Mouse (Mus musculus): ENCODE measurements around the gene Csf2rb2. TPM values are rescaled to one million over a fixed set of nuclear protein-coding genes. Genes with fewer than 3 reads are reported as not detected.
A peak's percentile ranks its signal among the peaks of the same experiment; 100 is the strongest.
"Not testable (repeated sequence)": the region's sequence is repeated elsewhere in the genome, so short reads cannot be mapped to it uniquely, and the experiment has no call there.

Csf2rb2 gene
- polyA plus RNA-seq, 1 experiment from 2014 or later = 1.0 TPM

DNA sequence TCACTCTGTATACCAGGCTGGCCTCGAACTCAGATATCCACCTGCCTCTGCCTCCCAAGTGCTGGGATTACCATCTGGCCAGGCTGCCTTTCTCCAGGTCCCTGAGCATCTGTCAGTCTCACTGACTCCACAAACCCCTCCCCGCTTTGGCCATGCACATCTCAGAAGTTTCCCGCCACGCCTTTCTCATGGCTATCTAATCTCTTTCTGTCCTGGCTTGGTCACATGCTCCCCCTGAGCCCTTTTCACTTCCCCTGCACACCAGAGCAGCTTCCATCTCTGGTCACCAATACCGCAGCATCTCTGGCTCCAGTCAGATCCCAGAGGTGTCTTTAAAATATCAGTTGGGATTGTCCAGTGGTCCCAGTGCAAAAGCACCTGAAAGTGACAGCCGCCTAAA is 24.5 kb upstream of the Csf2rb2 start:
- WGBS (ENCODE audit: insufficient replicate concordance) = 28% methylated on average over 6 of the region's 6 CpGs
- H3K27ac ChIP-seq; H3K9me3 ChIP-seq (replicated peaks); H3K4me2 ChIP-seq; H3K9ac ChIP-seq; H3K4me3 ChIP-seq; H3K36me3 ChIP-seq; ATAC-seq; H3K27me3 ChIP-seq (replicated peaks): not testable (repeated sequence)
- peaks cover 18% of the 10 kb centered on the region for H3K4me1 ChIP-seq

- ATAC-seq = no peak
- H3K36me3 ChIP-seq = no peaks in the 10 kb centered on the region
- 73% methylated on average over 3 of the region's 3 CpGs for WGBS (ENCODE audit: insufficient replicate concordance)
- H3K27me3 ChIP-seq (replicated peaks) = peaks cover 7% of the 10 kb centered on the region; the same call in 1 of the 2 replicates
- H3K9ac ChIP-seq = no peak overlapping the region
- no peak overlapping the region for H3K4me2 ChIP-seq
- H3K4me3 ChIP-seq = no peak overlapping the region
- no peaks in the 10 kb centered on the region for H3K9me3 ChIP-seq (replicated peaks)
- H3K4me1 ChIP-seq = peaks cover 25% of the 10 kb centered on the region
- H3K27ac ChIP-seq = no peak overlapping the region
These were observed 23.1 kb upstream of the Csf2rb2 start for GRCm38 (mm10) chr15:78328520-78329097.

DNA sequence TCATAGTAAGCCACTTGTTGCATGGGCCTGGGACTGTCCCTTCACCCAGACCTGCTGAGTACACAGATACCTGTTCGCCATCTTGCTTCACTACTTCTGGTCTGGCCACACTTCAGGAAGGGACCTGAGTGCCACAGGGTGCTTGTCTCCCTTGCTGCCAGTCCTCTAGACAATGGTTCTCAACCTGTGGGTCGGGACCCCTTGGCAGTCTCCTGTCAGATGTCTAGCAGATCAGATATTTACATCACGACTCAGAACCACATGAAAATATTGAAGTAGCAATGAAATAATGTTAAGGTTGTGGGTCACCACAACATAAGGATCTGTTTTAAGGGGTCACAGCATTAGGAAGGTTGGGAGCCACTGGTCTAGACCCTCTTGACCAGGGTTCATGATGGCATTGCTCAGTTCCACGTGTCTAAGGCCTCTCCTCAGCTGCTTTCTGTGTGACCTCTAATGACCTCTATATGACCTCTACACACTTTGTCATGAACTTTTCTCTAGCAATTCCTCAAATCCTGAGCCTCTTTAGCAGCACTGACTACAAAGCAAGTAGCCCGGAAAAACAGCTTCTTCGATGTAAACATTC is 22.3 kb upstream of the Csf2rb2 start:
- not testable (repeated sequence) for H3K4me2 ChIP-seq; H3K9me3 ChIP-seq (replicated peaks); H3K9ac ChIP-seq; ATAC-seq; H3K36me3 ChIP-seq; H3K27ac ChIP-seq; H3K27me3 ChIP-seq (replicated peaks)
- Histone ChIP-seq H3K4me3 (0 out of 2 replicates have a peak overlapping the region, but pooled peaks have one; percentile 1), H3K4me1 (peaks cover 25% of the 10 kb centered on the region)
- WGBS (ENCODE audit: insufficient replicate concordance) = 58% methylated on average over 6 of the region's 6 CpGs

DNA sequence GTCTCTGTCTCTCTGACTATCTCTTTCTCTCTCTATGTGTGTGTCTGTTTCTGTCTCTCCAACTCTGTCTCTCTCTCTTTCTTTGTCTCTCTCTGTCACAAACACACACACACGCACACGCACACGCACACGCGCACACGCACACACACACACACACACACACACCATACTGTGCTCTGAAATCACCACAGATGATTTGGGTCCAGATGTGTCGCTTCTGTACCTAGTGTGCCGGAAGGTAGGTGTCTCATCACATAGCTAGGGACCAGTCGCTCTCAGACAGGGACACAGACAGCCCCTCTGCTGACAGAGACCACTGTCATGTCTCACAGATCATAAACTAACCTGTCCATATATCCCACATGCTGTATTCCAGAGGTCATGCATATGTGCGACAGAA is 21.2 kb upstream of the Csf2rb2 start:
- Histone ChIP-seq H3K9me3 (replicated peaks) (no peaks in the 10 kb centered on the region), H3K4me3 (peak overlapping the region; percentile 31; the same call in 1 of the 2 replicates), H3K27me3 (replicated peaks) (peaks cover 7% of the 10 kb centered on the region; the same call in 1 of the 2 replicates), H3K4me1 (peaks cover 25% of the 10 kb centered on the region), H3K27ac (no peak overlapping the region), H3K36me3 (no peaks in the 10 kb centered on the region), H3K9ac (no peak overlapping the region), H3K4me2 (peak overlapping the region; percentile 27; the same call in 1 of the 2 replicates)
- ATAC-seq = no peak
- 73% methylated on average over 10 of the region's 10 CpGs for WGBS (ENCODE audit: insufficient replicate concordance)

- Histone ChIP-seq H3K4me3 (peak within 1 kb of the TSS; percentile 31), H3K27ac (no peak within 1 kb of the TSS; the same call in 1 of the 2 replicates), H3K27me3 (replicated peaks) (peaks cover 13% of the 10 kb centered on the region; the same call in 1 of the 2 replicates), H3K9ac (peak within 1 kb of the TSS; percentile 44; the same call in 1 of the 2 replicates), H3K4me1 (peaks cover 29% of the 10 kb centered on the region), H3K9me3 (replicated peaks) (no peaks in the 10 kb centered on the region), H3K4me2 (peak within 1 kb of the TSS; percentile 13; the same call in 1 of the 2 replicates), H3K36me3 (no peaks in the 10 kb centered on the region)
- no peak for ATAC-seq
- 21% methylated on average over 11 of the region's 11 CpGs for WGBS (ENCODE audit: insufficient replicate concordance)
These were observed 20.3 kb upstream of the Csf2rb2 start, which contains the start of gene Csf2rb for GRCm38 (mm10) chr15:78325671-78326339. Gene Csf2rb, plus strand, starts transcription at chr15:78325752.

- no peak for ATAC-seq
- peaks cover 29% of the 10 kb centered on the region; the same call in 1 of the 2 replicates for H3K4me1 ChIP-seq
- peaks cover 22% of the 10 kb centered on the region; the same call in 1 of the 2 replicates for H3K27me3 ChIP-seq (replicated peaks)
- 46% methylated on average over 2 of the region's 2 CpGs for WGBS (ENCODE audit: insufficient replicate concordance)
- no peaks in the 10 kb centered on the region for H3K9me3 ChIP-seq (replicated peaks)
- no peak overlapping the region for H3K4me3 ChIP-seq
- H3K36me3 ChIP-seq = no peaks in the 10 kb centered on the region
- H3K9ac ChIP-seq = no peak overlapping the region
- H3K4me2 ChIP-seq = no peak overlapping the region
- no peak overlapping the region for H3K27ac ChIP-seq
These were observed 18.8 kb upstream of the Csf2rb2 start for GRCm38 (mm10) chr15:78324294-78324693.

- Histone ChIP-seq H3K4me2 (no peak overlapping the region), H3K4me3 (no peak overlapping the region), H3K9ac (no peak overlapping the region), H3K4me1 (peaks cover 38% of the 10 kb centered on the region), H3K27me3 (replicated peaks) (peaks cover 22% of the 10 kb centered on the region; the same call in 1 of the 2 replicates), H3K27ac (no peak overlapping the region), H3K9me3 (replicated peaks) (no peaks in the 10 kb centered on the region), H3K36me3 (no peaks in the 10 kb centered on the region)
- no peak for ATAC-seq
- WGBS (ENCODE audit: insufficient replicate concordance) = 56% methylated on average over 1 of the region's 1 CpGs
These were observed 17.8 kb upstream of the Csf2rb2 start for GRCm38 (mm10) chr15:78323366-78323765.

GRCm38 (mm10) chr15:78320825-78321496 is 15.4 kb upstream of the Csf2rb2 start:
- H3K4me2 ChIP-seq = no peak overlapping the region
- H3K4me3 ChIP-seq = no peak overlapping the region
- H3K27me3 ChIP-seq (replicated peaks) = peaks cover 23% of the 10 kb centered on the region
- no peaks in the 10 kb centered on the region for H3K9me3 ChIP-seq (replicated peaks)
- no peak overlapping the region for H3K9ac ChIP-seq
- no peaks in the 10 kb centered on the region for H3K36me3 ChIP-seq
- WGBS (ENCODE audit: insufficient replicate concordance) = 8% methylated on average over 5 of the region's 5 CpGs
- ATAC-seq = peak; percentile 40; the same call in 1 of the 2 replicates
- H3K27ac ChIP-seq = no peak overlapping the region
- peaks cover 46% of the 10 kb centered on the region for H3K4me1 ChIP-seq

DNA sequence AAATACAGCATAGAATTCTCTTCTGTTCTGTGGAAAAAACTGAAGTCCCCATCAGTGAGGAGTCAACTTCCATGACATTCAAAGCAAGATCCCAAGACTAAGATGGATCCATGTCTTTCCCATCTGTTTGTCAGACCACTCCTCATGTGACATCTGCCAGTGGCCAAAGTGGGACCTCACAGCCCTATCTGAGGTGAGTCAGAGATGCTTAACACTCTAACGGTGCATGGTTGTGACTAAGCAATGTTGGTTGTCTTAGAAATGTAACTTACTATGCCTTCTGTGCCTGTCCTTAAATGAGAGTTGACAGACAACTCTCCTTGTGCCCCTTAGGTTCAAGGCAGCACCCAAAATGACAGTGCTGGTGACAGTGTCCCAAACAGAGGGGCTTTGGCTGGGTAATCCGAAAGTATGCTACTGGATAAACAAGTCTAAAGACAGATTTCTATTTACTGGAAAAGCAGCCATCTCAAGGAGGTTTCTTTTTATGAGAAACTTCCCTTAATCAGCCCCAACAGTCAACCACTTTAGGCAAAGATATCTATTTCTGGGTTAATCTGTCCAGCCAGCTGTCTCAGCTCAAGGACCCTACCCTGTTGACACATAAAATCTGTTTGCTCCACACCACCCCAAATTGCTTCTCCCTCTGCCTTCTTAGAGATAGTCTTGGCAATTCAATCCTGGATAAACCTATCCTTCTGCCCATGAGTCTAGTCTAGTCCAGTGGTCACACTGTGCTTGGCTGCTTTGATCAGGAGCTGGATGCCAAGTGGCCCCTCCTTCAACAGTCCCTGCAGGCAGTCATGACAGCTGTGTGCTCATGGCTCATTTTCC is 13.0 kb upstream of the Csf2rb2 start:
- H3K9ac ChIP-seq = peak overlapping the region; percentile 6; the same call in 1 of the 2 replicates
- H3K9me3 ChIP-seq (replicated peaks); H3K4me2 ChIP-seq; H3K36me3 ChIP-seq; H3K4me3 ChIP-seq: not testable (repeated sequence)
- H3K4me1 ChIP-seq = peaks cover 42% of the 10 kb centered on the region
- 18% methylated on average over 2 of the region's 2 CpGs for WGBS (ENCODE audit: insufficient replicate concordance)
- H3K27ac ChIP-seq = peak overlapping the region; percentile 40; the same call in 1 of the 2 replicates
- peaks cover 39% of the 10 kb centered on the region for H3K27me3 ChIP-seq (replicated peaks)
- peak; percentile 85 for ATAC-seq

GRCm38 (mm10) chr15:78313659-78314058 is 8.1 kb upstream of the Csf2rb2 start:
- H3K27ac ChIP-seq; H3K4me3 ChIP-seq; H3K9me3 ChIP-seq (replicated peaks); H3K36me3 ChIP-seq; H3K4me2 ChIP-seq; H3K9ac ChIP-seq; ATAC-seq: not testable (repeated sequence)
- H3K27me3 ChIP-seq (replicated peaks) = peaks cover 53% of the 10 kb centered on the region
- WGBS (ENCODE audit: insufficient replicate concordance) = 64% methylated on average over 5 of the region's 5 CpGs
- H3K4me1 ChIP-seq = peaks cover 42% of the 10 kb centered on the region
